Mouse (Mus musculus) cortical plate, adult 2 months (tissue): ENCODE results near the gene Dnajb5.

Experiments
- CTCF ChIP-seq: fragments of 200-500 bp; IDR thresholded peaks from 2 replicates; pipeline ENCODE4 v1.5.1; 2011; ENCODE audit warnings: mild to moderate bottlenecking, control low read depth, low read length; ENCODE audit not compliant: insufficient read depth; ENCODE audit errors: extremely low read depth
- POLR2A ChIP-seq: fragments of 200-500 bp; IDR thresholded peaks from 2 replicates; pipeline ENCODE4 v1.6.1; 2011; ENCODE audit warnings: mild to moderate bottlenecking, low read length, control low read depth; ENCODE audit not compliant: insufficient read depth; ENCODE audit errors: extremely low read depth

DNA sequence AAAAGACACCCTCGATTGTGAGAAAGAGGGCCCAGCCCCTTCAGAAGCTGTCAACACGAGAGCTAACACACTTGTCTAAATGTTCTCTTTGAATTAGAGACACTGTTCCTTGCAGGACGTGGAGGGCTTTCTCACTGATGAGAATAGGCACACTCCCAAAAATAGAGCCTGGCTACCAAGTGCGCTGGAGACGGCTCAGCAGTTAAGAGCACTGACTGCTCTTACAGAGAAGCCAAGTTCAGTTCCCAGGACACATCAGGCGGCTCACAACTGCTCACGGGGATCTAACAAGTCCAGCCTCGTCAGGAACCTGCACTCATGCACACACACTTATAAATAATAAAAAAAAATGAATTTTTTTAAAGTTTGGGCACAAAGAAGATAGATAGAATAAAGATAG lies 9.3 kb downstream of the Dnajb5 start:
- TF ChIP-seq CTCF (no peak), POLR2A (no peak)
